Mouse (Mus musculus) neural tube, embryonic 13.5 days (tissue): ENCODE data around the gene Slc35e1. TPM values are rescaled to one million over a fixed set of nuclear protein-coding genes. Genes with fewer than 3 reads are reported as not detected.

Source experiments
- ATAC-seq: fragments of 200-750 bp; cut with Nextera tagmentation; 2 replicates; pipeline ENCODE4 v1.8.0; 2017; ENCODE audit warnings: low read depth, mild to moderate bottlenecking, moderate TSS enrichment, moderate library complexity
- H3K27ac ChIP-seq: fragments of 300-500 bp; sonication (generic); replicated peaks from 2 replicates; pipeline ENCODE4 v1.5.1; 2015; ENCODE audit warnings: moderate library complexity, mild to moderate bottlenecking, inconsistent platforms
- H3K27me3 ChIP-seq: fragments of 300-500 bp; sonication (generic); 2 replicates; pipeline ENCODE4 v1.6.1; 2015; ENCODE audit warnings: mild to moderate bottlenecking, inconsistent platforms
- H3K36me3 ChIP-seq: fragments of 300-500 bp; sonication (generic); 2 replicates; pipeline ENCODE4 v1.6.1; 2015; ENCODE audit warnings: mild to moderate bottlenecking, inconsistent platforms
- H3K4me1 ChIP-seq: fragments of 300-500 bp; sonication (generic); replicated peaks from 2 replicates; pipeline ENCODE4 v1.6.1; 2015; ENCODE audit warnings: inconsistent platforms
- H3K4me2 ChIP-seq: fragments of 300-500 bp; sonication (generic); 2 replicates; pipeline ENCODE4 v1.6.1; 2015; ENCODE audit warnings: inconsistent platforms, mild to moderate bottlenecking, moderate library complexity
- H3K4me3 ChIP-seq: fragments of 300-500 bp; sonication (generic); 2 replicates; pipeline ENCODE4 v1.5.1; 2015; ENCODE audit warnings: mild to moderate bottlenecking, inconsistent platforms
- H3K9ac ChIP-seq: fragments of 300-500 bp; sonication (generic); 2 replicates; pipeline ENCODE4 v1.6.1; 2015; ENCODE audit warnings: moderate library complexity, mild to moderate bottlenecking, inconsistent platforms
- H3K9me3 ChIP-seq: fragments of 300-500 bp; sonication (generic); 2 replicates; pipeline ENCODE4 v1.6.1; 2016; ENCODE audit warnings: inconsistent platforms
- WGBS: fragments of 180-500 bp; shearing (Covaris S2); methylation state at CpG from one replicate; pipeline ENCODE4 v1.1.7; 2015; 5-methylcytosine and 5-hydroxymethylcytosine counted together
- polyA plus RNA-seq: library from polyadenylated mRNA; unstranded; fragments of >200 nt; fragmentation: Nextera tagmentation; extraction: Ambion mirVana; gene quantifications from 2 replicates; pipeline ENCODE4 v1.2.1, GENCODE M21; 2015

Slc35e1 gene
- polyA plus RNA-seq, 1 experiment from 2014 or later: 14.3 TPM

DNA sequence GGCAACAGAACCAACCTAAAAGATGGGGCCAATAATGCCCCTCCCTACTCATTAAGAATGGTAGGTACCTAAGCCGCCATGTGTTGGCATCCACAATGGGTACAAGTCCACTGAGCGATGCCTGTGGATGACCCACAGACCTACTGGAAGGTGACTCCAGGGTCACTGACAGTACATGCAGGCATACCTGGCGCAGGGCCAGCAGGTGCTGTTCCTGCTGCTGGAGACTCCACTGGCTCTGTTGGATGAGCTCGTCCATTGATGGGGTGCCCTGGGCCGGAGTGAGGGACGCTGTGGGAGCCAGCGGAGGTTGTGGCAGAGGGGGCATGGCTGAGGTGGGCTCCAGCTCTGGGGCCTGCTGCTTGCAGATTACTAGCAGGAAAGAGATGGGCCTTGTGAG is 21.7 kb downstream of the Slc35e1 start:
- no peak overlapping the region for H3K27ac ChIP-seq
- no peak overlapping the region for H3K9ac ChIP-seq
- no peaks in the 10 kb centered on the region for H3K27me3 ChIP-seq
- no peak overlapping the region for H3K4me2 ChIP-seq
- no peak for ATAC-seq
- peaks cover 75% of the 10 kb centered on the region for H3K36me3 ChIP-seq
- WGBS: 97% methylated on average over 7 of the region's 7 CpGs
- H3K9me3 ChIP-seq: no peaks in the 10 kb centered on the region
- peaks cover 16% of the 10 kb centered on the region for H3K4me1 ChIP-seq
- no peak overlapping the region for H3K4me3 ChIP-seq

DNA sequence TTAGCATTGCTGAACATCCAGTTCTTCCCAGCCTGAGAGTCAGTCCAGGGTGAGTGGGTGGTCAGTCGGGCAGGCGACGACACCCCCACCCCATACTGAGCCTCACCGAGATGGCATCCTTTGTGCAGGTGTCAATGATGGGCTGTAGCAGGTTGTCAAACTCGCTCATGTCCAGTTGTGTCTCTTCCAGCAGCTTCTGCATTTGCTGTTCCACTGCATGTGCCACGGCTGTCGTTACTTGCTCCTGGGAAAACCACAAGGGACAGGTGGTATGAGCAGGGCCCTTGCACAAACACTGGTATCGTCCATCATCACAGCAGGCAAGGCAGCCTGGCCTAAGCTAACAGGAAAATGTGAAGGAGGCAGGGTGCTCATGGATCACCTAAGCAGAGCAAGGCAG is 22.4 kb downstream of the Slc35e1 start:
- H3K9me3 ChIP-seq: no peaks in the 10 kb centered on the region
- H3K27me3 ChIP-seq: no peaks in the 10 kb centered on the region
- H3K27ac ChIP-seq: no peak overlapping the region
- H3K36me3 ChIP-seq: peaks cover 82% of the 10 kb centered on the region
- no peak overlapping the region for H3K4me3 ChIP-seq
- no peak for ATAC-seq
- no peak overlapping the region for H3K9ac ChIP-seq
- H3K4me1 ChIP-seq: peaks cover 14% of the 10 kb centered on the region
- 96% methylated on average over 8 of the region's 8 CpGs for WGBS
- no peak overlapping the region for H3K4me2 ChIP-seq

DNA sequence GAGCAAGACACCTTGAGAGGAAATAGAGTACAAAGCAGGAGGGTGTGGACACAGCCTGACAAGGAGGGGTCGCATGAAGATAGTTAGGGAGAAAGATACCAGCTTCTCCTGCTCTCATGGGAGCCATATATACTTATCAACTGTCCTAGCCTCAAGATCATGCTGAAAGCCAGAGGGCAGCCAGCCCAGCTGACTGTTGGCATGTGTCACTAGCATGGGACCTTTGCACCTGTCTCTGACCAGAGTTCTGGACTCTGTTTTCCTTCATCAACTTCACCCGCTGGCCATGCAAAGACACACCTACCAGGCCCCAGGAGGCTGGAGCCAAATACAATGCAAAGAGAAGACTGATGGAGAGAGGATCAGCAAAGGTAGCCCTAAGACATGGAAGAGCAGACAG is 23.2 kb downstream of the Slc35e1 start:
- WGBS: 93% methylated on average over 2 of the region's 2 CpGs
- peaks cover 12% of the 10 kb centered on the region for H3K4me1 ChIP-seq
- no peak overlapping the region for H3K4me2 ChIP-seq
- ATAC-seq: no peak
- H3K36me3 ChIP-seq: peaks cover 90% of the 10 kb centered on the region
- H3K27ac ChIP-seq: no peak overlapping the region
- no peak overlapping the region for H3K4me3 ChIP-seq
- H3K27me3 ChIP-seq: no peaks in the 10 kb centered on the region
- H3K9me3 ChIP-seq: no peaks in the 10 kb centered on the region
- no peak overlapping the region for H3K9ac ChIP-seq

DNA sequence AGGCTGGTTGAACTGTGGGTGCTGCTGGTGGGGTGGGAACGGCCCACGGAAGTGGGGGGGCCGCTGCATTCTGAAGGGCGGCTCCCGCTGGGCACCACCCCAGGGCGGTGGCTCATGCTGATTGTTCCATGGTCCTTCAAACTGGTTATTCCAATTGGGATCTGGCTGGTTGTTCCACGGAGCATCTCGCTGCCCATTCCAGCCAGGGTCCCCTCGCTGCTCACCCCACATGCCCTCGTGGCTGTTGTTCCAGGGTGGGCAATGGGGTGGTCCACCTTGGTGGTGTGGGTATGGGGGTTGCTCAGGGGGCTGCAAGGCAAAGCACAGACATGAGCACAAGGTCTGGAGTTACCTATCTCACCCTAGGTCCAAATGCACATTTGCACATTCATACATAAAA is 28.2 kb downstream of the Slc35e1 start:
- Histone ChIP-seq H3K9me3 (no peaks in the 10 kb centered on the region), H3K27me3 (no peaks in the 10 kb centered on the region), H3K4me3 (no peak overlapping the region), H3K4me2 (no peak overlapping the region), H3K9ac (no peak overlapping the region), H3K36me3 (peaks cover 100% of the 10 kb centered on the region), H3K27ac (no peak overlapping the region), H3K4me1 (no peaks in the 10 kb centered on the region)
- WGBS: 94% methylated on average over 10 of the region's 10 CpGs
- ATAC-seq: no peak

DNA sequence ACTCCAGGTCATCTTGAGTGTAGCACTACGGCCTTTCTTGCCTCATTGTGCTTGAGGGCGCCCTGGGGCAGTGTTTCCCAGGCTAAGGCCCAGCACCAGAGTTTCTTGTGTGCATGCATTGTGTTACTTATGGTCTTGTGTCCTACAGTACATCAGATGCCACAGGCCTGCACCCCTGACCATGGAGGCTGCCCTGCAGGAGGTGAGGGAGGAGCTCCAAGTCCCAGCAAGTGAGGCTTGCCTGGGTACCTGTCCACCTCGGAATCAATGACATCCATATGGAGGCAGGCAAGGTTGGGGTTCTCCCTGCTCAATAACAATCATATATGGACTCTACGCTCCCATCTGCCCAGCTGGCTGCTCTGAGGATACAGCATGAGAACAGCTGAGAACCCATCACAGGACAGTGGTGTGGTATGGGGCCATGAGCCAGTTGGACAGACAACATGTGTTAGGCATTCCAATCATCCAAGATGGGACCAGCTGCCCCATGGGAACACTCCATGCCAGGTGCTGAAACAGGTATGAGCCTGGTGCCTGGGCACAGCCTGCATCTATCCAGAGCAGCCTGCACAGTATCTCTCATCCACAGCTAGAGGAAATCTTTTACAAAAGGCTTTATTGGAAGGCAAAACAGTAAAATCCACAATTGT is 32.4 kb downstream of the Slc35e1 start:
- no peak overlapping the region for H3K4me2 ChIP-seq
- H3K36me3 ChIP-seq: peaks cover 84% of the 10 kb centered on the region
- H3K9ac ChIP-seq: no peak overlapping the region
- H3K27me3 ChIP-seq: no peaks in the 10 kb centered on the region
- no peak overlapping the region for H3K27ac ChIP-seq
- no peak overlapping the region for H3K4me3 ChIP-seq
- H3K4me1 ChIP-seq: no peaks in the 10 kb centered on the region
- no peak for ATAC-seq
- 95% methylated on average over 4 of the region's 4 CpGs for WGBS
- no peaks in the 10 kb centered on the region for H3K9me3 ChIP-seq

DNA sequence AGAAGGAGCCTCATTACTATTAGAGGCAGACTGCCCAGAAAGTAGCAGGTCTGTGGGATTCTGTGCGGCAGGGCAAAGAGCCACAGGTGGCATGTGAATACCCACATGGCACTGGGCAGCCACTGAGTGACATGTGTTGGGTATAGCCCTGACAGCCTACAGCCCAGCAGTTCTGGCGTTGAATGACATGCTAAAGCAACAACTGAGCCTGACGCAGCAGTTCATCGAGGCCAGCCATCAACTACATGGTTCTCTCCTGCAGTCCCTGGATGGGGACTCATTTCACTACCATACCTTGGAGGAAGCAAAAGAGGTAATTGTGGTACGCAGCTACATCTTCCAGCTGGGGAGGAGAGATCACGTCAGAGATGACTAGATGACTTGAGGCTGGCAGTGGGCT is 34.0 kb downstream of the Slc35e1 start:
- Histone ChIP-seq H3K36me3 (peaks cover 83% of the 10 kb centered on the region), H3K4me1 (no peaks in the 10 kb centered on the region), H3K4me3 (no peak overlapping the region), H3K27ac (no peak overlapping the region), H3K4me2 (no peak overlapping the region), H3K9ac (no peak overlapping the region), H3K27me3 (no peaks in the 10 kb centered on the region), H3K9me3 (no peaks in the 10 kb centered on the region)
- WGBS: 92% methylated on average over 6 of the region's 6 CpGs
- no peak for ATAC-seq

DNA sequence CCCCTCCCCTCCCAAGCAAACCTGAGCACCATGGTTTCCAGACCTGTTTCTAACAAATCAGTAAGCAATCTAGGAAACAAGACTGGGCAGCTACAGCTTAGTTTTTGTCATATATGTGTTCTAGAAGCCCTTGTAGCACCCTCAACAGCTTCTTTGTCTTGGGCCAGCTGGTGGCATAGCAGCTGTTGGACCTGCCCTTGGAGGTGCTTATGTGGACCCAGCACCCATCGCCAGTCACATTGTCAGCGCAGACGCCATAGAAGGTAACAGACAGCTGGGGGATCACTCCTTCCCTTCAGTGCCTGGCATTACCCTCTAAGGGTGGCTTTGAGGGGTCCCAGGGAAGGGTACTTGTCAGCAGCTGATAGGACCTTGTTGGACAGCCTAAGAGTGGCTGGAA is 34.6 kb downstream of the Slc35e1 start:
- Histone ChIP-seq H3K9ac (no peak overlapping the region), H3K9me3 (no peaks in the 10 kb centered on the region), H3K27ac (no peak overlapping the region), H3K4me3 (no peak overlapping the region), H3K4me1 (no peaks in the 10 kb centered on the region), H3K27me3 (no peaks in the 10 kb centered on the region), H3K36me3 (peaks cover 83% of the 10 kb centered on the region), H3K4me2 (no peak overlapping the region)
- no peak for ATAC-seq
- 84% methylated on average over 3 of the region's 3 CpGs for WGBS

DNA sequence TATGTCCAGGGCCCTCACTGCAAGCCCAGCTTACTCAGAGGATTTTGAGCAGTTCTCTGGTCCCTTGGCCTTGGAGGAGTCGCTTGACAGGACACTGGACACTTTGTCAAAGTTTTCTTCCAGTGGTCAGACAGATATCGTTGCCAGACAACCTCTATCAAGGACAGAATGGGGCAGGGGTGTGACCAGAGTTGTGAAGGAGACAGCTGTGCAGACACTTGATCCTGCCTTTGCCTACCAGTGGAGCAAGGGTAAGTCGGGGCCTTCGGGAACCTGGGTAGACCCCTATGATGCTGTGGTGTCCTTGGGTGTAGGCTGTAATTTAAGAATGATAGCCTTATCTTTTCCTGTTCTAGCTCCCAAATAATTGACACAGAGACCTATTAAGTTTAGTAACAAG is 37.1 kb downstream of the Slc35e1 start:
- Histone ChIP-seq H3K4me3 (no peak overlapping the region), H3K27me3 (no peaks in the 10 kb centered on the region), H3K9ac (no peak overlapping the region), H3K4me1 (no peaks in the 10 kb centered on the region), H3K4me2 (no peak overlapping the region), H3K27ac (no peak overlapping the region), H3K36me3 (peaks cover 80% of the 10 kb centered on the region), H3K9me3 (no peaks in the 10 kb centered on the region)
- 95% methylated on average over 4 of the region's 4 CpGs for WGBS
- ATAC-seq: no peak

DNA sequence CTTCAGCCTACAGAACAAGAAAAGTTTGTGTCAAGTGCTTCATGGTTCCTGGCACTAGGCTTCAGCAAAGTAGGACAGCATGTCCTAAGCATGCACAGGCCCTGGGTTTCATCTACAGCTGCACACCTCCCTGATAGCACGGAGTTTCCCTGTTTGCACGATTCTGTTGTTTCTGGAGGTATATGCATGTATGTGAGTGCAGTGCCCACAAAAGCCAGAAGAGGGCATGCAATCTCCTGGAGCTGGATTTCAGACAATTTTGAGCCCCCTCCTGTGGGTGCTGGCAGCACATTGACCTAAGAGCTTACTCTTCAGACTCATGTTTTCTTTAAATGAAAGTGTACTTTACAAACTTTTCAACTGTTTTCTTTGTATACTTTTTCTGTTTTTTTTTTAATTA is 38.5 kb downstream of the Slc35e1 start:
- Histone ChIP-seq H3K9ac (no peak overlapping the region), H3K4me3 (no peak overlapping the region), H3K36me3 (peaks cover 81% of the 10 kb centered on the region), H3K4me1 (no peaks in the 10 kb centered on the region), H3K27me3 (no peaks in the 10 kb centered on the region), H3K27ac (no peak overlapping the region), H3K4me2 (no peak overlapping the region), H3K9me3 (no peaks in the 10 kb centered on the region)
- no peak for ATAC-seq
- WGBS: 97% methylated on average over 2 of the region's 2 CpGs

DNA sequence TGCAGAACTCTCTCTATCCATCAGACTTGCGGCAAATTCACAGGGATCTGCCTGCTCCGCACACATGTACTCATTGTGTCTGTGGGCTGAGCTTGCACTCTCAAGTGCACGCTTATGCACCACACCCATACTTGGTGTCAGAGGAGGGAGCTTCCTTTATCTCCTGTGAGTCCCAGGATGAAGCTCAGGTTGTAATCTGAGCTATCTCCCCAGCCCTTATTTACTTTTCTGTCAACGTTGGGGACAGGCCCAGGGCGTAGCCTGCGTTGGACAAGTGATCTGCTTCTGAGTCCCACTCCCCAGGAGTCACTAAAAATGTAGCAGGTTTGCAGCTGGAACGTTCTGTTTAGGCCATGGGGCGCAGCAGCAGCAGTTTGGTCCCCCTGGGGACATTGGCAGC is 40.9 kb downstream of the Slc35e1 start:
- H3K27ac ChIP-seq: no peak overlapping the region
- no peaks in the 10 kb centered on the region for H3K9me3 ChIP-seq
- H3K9ac ChIP-seq: no peak overlapping the region
- H3K4me3 ChIP-seq: no peak overlapping the region
- no peak overlapping the region for H3K4me2 ChIP-seq
- no peak for ATAC-seq
- no peaks in the 10 kb centered on the region for H3K27me3 ChIP-seq
- WGBS: 91% methylated on average over 8 of the region's 8 CpGs
- peaks cover 83% of the 10 kb centered on the region for H3K36me3 ChIP-seq
- H3K4me1 ChIP-seq: peaks cover 11% of the 10 kb centered on the region; the same call in 1 of the 2 replicates

DNA sequence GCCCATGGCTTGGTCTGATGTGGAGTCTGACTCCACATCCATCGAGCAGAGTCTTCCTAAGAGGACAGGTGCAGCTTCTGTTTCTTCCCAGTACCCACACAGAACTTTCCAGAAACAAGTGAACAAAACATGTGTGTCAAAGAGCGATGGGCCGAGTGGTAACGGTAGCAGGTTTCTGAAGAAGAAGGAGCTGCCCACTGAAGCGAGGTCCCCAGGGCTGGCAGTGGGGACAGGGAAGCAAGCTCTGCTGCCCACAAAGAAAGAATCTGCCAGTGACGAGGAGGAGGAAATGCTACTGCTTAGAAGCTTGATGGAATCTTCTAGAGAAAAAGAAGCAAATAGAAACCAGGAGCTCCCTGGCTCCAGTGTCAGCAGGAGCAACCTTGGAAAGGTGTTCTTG is 47.3 kb downstream of the Slc35e1 start:
- 90% methylated on average over 6 of the region's 6 CpGs for WGBS
- Histone ChIP-seq H3K27me3 (no peaks in the 10 kb centered on the region), H3K9ac (no peak overlapping the region), H3K4me3 (no peak overlapping the region), H3K4me1 (peaks cover 33% of the 10 kb centered on the region), H3K36me3 (peaks cover 26% of the 10 kb centered on the region), H3K4me2 (no peak overlapping the region), H3K27ac (no peak overlapping the region), H3K9me3 (no peaks in the 10 kb centered on the region)
- no peak for ATAC-seq

DNA sequence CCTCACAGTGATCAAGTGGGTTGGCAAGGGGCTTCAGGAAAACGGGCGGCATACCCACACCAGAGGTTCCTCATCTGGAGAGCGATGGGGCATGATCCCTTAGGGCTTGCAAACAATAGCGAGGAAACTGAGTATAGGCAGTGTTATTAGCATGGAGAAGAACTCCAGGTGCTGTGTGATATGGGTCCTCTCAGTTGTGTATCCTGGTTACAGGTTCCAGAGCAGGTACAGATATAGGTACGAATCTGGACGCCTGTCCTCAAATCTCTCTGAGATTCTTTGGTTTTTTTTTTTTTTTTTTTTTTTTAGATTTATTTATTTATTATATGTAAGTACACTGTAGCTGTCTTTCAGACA is 48.4 kb downstream of the Slc35e1 start:
- no peaks in the 10 kb centered on the region for H3K9me3 ChIP-seq
- H3K27ac ChIP-seq: peak overlapping the region; percentile 68; the same call in 1 of the 2 replicates
- peaks cover 33% of the 10 kb centered on the region for H3K4me1 ChIP-seq
- peak overlapping the region; percentile 75 for H3K9ac ChIP-seq
- H3K4me2 ChIP-seq: peak overlapping the region; percentile 69
- peaks cover 15% of the 10 kb centered on the region for H3K36me3 ChIP-seq
- 45% methylated on average over 6 of the region's 6 CpGs for WGBS
- no peaks in the 10 kb centered on the region for H3K27me3 ChIP-seq
- H3K4me3 ChIP-seq: peak overlapping the region; percentile 49
- ATAC-seq: peak; percentile 77

DNA sequence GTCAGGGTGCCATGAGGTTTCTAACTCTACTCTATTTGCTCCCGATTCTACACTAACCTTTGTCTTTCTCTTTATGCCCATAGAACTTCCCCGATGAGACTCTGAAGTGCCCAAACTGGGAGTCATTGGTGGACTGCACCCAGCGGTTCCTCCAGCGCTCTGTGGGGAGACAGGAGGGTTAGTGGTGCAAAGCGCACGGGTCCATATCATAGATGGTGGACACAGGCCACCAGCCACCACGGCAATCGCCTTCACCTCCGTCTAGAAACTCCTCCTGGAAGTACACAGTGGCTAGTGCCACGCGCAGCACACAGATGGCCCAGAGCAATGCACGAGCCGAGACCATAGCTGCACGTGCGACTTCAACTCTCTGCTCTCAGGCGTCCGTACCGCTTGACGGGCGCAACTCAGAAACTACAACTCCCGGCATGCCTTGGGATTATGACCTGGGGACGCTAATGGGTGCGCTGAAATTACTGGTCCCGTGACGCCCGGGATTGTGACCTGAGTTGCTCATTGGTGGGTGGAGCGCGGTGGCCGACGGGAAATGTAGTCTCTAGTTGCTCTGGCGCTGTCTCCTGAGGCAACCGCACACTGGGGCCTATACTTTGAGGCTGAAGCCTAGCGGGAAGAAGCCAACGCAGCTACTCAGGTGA is 48.9 kb downstream of the Slc35e1 start, which contains the start of the genes Calr3 and 1700030K09Rik:
TSS of gene Calr3 (minus strand) at position 533 of the 656 bp plus-strand sequence.
TSS of gene 1700030K09Rik (plus strand) at position 543 of the 656 bp plus-strand sequence.
- peaks cover 15% of the 10 kb centered on the region; the same call in 1 of the 2 replicates for H3K36me3 ChIP-seq
- no peaks in the 10 kb centered on the region for H3K9me3 ChIP-seq
- peak within 1 kb of the TSS; percentile 68; the same call in 1 of the 2 replicates for H3K27ac ChIP-seq
- peak; percentile 98 for ATAC-seq
- 5% methylated on average over 34 of the region's 34 CpGs for whole genome bisulfite sequencing
- no peaks in the 10 kb centered on the region for H3K27me3 ChIP-seq
- peak within 1 kb of the TSS; percentile 49 for H3K4me3 ChIP-seq
- H3K4me1 ChIP-seq: peaks cover 33% of the 10 kb centered on the region
- peak within 1 kb of the TSS; percentile 75 for H3K9ac ChIP-seq
- peak within 1 kb of the TSS; percentile 69 for H3K4me2 ChIP-seq
